Mouse (Mus musculus): Measurements from ENCODE around the gene 5730596B20Rik. TPM values are rescaled to one million over a fixed set of nuclear protein-coding genes. Genes with fewer than 3 reads are reported as not detected.

5730596B20Rik gene
- total RNA-seq (2023), result not detected

DNA sequence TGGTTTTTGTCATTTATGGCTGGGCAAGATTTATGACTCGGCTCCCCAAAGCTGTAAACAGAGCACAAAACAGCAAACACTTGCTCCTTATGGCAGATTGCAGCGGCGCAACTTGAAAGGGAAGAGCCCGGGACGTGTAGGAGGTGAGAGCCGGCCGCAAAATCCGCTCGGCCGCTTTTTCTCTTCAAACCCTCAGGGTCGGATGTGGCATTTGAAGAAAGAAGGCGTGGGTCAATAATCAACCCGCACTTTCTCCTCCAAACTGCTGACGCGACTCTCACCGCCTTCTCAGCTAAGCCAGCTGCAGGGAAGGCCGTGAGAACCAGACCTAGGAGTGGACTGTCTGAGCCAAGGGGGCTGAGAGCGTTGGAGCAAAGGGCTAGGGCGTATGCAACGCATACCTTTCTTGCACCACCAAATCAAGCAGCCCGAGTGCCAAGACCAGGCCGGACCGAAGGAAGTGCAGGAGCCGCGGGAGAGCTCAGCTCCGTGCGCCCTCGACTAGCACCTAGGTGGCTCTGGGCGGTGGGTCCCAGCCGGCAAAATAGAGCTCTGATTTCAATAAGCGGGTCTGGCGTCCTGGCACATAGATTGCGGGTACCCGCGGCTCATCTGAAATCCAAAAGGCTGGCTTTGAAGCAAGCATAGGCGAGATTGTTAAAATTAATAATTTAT, at the start of gene 5730596B20Rik:
TSS of gene 5730596B20Rik (plus strand) at position 438 of the 675 bp plus-strand sequence.

DNA sequence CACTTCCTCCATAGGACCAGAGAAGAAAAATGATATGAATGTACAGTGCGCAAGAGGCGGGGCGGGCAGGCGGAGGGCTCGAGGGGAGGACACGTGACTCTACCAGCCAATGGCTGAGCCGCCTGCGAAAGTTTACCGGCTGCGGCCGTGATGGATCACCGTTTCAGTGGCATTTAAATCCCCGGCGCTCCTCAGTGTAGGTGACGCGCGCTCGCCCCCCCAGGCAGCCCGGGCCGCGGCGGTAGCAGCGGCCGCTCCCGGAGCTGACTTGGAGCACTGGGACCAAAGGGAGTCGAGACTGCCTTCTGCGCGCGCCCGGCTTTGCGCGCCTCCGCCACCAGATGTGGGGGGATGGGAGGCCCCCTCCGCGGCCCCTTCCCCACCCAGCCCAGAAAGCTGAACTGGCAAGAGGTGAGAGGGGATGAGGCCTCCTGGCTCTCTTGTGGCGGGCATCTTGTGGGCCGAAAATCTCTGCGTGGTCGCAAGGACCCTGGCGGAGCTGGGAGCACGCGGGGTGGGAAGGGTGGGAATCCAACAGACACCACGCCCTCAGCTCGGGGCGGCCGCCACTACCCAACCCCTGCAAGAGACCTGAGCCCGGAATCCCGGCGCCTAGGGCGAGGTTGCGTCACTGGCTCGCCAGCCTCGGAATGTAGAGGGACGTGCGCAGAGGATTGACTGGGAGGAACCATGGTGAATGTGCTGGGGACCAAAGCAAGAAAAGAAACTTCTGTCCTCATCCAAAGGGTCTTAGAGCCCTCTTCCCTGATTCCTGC, 18.8 kb upstream of the 5730596B20Rik start, which contains the start of gene Hoxa1:
TSS of gene Hoxa1 (minus strand) at position 42 of the 776 bp plus-strand sequence.

DNA sequence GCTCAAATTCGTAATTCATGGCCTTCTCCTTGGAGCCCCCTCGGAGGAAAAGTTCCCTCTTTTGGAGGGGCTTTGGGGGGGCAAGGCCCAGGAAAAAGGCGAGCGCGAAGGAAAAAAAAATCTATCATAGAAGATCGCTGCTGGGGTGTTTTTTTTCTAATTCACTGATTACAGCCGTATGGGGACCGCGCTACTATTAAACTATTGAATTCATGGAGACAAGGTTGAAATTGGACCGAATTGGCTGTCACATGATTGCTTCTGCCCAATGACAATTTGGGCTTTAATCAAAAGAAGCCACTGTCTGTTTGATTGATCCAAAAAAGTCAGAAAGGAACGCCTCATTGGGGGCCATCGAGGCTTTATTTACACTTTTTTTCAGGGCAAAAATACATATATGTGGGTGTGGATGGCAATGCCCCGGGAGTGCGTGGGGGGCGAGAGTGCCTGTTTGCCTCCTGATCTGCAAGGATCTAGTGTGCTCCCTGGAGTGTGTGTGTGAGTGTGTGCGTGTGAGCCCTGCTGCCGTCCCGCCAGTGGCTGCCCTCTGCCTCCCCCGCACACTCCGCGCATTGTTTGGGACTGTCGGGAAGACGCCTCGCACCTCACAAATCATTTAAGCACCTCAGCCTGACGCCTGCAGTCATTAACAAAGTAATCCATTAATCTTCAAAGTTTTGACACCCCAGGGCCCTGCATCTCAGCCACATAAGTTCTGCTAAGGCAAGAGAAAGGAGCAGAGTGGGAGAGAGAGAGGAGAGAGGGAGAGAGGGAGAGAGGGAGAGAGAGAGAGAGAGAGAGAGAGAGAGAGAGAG, 12.5 kb upstream of the 5730596B20Rik start, which contains the start of gene Hoxa2:
TSS of gene Hoxa2 (minus strand) at position 206 of the 815 bp plus-strand sequence.

DNA sequence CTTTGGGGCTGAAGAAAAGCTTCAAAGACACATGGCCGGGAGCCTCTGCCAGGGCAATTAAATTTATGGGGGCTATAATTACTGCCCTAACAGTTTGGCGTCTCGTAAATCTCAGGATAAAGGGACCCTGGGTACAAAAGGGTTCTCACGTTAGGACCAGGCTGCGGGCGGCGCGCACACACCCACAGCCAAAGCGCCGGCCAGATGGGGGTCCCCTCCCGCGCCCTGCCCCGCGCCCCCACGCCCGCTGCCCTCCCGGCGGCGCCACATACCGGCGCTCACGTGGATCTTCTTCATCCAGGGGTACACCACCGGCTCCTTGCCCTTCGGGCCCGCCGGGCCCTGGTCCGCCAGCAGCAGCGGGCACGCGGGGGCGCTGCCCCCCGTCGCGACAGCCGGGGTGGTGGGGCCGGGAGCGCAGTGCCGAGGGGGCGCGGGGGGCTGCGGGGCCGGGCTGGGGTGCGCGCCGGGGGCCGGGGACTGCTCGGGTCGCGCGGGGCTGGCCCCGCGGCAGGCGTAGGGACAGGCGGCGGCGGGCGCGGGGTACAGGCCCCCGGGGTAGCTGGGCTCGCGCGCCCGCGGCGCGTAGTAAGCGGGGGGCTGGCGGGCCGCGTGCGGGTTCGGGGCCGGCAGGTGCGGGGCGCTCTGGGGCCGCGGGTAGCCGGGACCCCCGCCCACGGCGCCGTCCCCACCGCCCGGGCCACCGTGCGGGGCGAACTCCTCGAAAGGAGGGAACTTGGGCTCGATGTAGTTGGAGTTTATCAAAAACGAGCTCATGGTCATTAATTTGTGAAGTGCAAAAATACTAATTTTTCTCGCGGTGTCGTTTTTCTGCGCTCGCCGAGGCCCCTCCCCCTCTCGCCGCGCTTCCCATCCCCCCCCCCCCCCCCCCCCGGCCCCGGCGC, 13.9 kb downstream of the 5730596B20Rik start, which contains the start of gene Hoxa4:
TSS of gene Hoxa4 (minus strand) at position 848 of the 905 bp plus-strand sequence.

DNA sequence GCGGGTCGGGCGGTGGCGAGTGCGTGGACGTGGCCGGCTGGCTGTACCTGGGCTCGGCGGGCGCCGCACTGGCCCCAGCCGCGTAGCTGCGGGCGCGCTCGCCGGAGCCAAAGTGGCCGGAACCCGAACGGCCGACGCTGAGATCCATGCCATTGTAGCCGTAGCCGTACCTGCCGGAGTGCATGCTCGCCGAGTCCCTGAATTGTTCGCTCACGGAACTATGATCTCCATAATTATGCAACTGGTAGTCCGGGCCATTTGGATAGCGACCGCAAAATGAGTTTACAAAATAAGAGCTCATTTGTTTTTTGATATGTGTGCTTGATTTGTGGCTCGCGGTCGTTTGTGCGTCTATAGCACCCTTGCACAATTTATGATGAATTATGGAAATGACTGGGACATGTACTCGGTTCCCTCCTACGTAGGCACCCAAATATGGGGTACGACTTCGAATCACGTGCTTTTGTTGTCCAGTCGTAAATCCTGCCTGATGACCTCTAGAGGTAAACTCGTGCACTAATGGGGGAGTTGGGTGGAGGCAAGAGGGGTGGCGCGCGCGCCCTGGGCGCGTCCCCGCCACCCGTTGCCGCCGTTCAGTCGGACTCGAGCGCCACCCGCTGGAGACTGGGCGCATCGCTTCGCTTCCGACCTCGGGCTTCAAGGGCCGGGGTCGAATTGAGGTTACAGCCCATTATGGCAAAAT, 26.9 kb downstream of the 5730596B20Rik start, which contains the start of gene Hoxa5:
TSS of gene Hoxa5 (minus strand) at position 538 of the 703 bp plus-strand sequence.

DNA sequence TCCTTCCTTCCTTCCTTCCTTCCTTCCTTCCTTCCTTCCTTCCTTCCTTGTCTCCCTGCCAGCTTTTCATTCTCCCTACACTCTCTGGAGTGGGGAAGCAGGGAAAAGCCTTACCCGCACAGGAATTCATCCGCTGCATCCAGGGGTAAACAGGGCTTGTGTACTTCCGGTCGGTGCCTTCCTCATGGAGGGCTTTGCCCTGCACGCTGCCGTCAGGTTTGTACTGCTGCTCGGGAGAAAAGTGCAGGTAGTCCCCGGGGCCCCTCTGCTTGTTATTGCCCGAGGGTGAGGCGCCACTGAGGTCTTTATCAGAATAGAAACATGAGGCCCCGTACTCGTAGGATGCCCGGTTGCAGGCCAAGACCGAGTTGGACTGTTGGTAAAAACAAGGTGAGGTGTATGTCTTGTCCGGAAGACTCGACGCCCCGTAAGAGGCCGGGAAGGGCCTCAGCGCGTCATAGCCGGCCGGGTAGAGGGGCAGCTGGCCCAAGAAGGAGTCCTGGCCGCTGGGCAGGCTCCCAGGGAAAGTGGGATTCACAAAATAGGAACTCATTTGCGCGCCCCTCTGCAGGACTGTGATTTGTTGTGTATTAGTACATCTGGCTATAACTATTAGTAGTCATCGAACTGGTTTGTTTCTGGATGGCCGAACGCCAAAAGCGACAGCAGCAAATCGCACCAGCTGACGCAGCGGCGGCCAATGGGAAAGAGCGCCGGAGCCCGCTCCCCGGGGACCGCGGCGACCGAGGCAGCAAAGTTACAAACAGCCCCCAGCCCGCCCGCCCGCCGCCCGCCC, 31.0 kb downstream of the 5730596B20Rik start, which contains the start of gene Hoxa6:
TSS of gene Hoxa6 (minus strand) at position 651 of the 796 bp plus-strand sequence.

DNA sequence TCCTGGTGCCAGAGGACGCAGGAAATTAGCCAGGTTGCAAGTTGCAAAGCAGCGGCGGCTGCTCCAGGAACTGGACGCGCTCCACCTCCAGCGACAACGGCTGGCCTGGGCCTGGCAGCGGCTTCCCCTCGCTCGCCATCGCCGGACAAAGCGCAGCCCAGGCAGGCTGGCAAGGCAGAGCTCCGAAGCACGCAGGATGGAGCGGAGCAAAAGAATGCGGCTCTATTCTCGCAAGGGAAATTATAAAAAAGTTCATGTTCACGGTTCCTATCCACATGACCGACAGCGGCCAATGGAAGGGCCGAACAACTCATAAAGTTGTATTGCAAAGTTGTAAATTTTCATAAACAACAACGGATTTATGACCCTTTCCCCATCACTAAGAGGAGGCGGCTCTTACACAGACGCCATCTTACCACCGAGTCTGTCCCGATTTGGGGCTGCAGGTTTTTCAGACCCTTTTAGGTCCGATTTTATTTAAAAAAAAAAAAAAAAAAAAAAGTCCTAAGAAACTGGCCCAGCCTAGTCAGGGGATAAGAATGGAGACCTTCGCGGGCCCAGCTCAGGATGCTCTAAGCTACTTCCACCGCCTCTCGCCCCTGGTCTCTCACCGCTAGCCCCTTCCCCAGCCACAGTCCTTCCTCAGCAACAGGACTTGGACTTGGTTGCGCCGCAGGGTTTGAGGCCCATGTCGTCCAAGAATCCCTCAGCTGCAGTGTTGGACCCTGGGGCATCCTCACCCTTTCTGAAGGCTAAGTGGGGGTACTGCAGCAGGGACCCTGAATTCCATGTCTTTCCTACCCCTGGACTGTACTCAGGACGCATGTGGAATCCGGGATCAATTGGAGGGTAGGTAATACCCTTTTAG, 36.1 kb downstream of the 5730596B20Rik start, which contains the start of the genes Hoxa3 and Gm28308:
TSS of gene Hoxa3 (minus strand) at position 218 of the 868 bp plus-strand sequence.
TSS of gene Gm28308 (minus strand) at position 221 of the 868 bp plus-strand sequence.

DNA sequence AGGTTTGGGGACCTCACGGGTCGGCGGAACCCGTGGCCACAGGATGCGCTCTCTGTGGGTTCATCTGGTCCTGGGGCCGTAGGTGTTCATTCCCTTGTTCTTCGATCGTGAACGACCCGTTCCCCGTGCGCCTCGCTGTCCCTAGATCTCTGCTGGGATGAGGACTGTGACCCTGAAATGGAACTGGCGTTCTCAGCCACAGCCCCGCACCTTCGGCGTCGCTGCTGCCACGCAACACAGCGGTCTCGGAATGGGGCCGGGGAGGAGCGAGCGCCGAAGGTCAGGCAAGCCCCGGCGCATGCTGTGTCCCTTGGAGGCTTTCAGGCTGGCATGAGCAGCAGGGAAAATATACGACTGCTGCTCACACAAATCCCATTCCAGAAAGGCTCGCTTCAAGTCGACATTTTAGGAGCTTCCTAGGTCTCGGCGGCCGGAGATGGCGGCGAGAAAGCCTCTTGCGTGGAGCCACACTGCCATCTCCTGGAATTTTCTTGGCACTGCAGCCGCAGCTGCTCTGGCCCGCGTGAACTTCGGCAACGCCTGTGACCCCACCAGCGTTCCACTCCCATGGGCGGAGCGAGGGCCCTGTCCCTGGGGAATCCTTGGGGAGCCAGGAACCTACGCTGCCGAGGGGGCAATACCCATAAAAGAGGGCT, 44.2 kb downstream of the 5730596B20Rik start, which contains the start of gene Hoxa7:
TSS of gene Hoxa7 (minus strand) at position 518 of the 656 bp plus-strand sequence.

Other genes starting within 250 kb of the 5730596B20Rik start
- gene Skap2, start 164.9 kb upstream of the 5730596B20Rik start, total RNA-seq (2023), result 100 to 1,000 TPM; 199 to 208 TPM
- not detected for gene Hoxa1, start 19.2 kb upstream of the 5730596B20Rik start, total RNA-seq (2023)
- gene Hoxa2, start 12.7 kb upstream of the 5730596B20Rik start, total RNA-seq (2023), result under 1 TPM in 1 of 2 experiments, not detected in 1; 0.27 TPM
- under 1 TPM in 1 of 2 experiments, not detected in 1; 0.22 TPM for gene Hoxa4, start 14.3 kb downstream of the 5730596B20Rik start, total RNA-seq (2023)
- under 1 TPM; 0.18 to 0.20 TPM for gene Hoxa5, start 27.1 kb downstream of the 5730596B20Rik start, total RNA-seq (2023)
- not detected for gene Hoxa6, start 31.2 kb downstream of the 5730596B20Rik start, total RNA-seq (2023)
- gene Hoxa3, start 35.8 kb downstream of the 5730596B20Rik start, total RNA-seq (2023), result not detected
- gene Gm28308, start 35.8 kb downstream of the 5730596B20Rik start, total RNA-seq (2023), result not detected
- under 1 TPM; 0.38 to 0.46 TPM for gene Hoxa7, start 44.4 kb downstream of the 5730596B20Rik start, total RNA-seq (2023)
- gene Hoxa9, start 53.6 kb downstream of the 5730596B20Rik start, total RNA-seq (2023), result under 1 TPM; 0.97 to 1.00 TPM
- not detected for gene Hoxa10, start 63.4 kb downstream of the 5730596B20Rik start, total RNA-seq (2023)
- gene Hoxa11, start 68.3 kb downstream of the 5730596B20Rik start, total RNA-seq (2023), result not detected
- gene Hoxa13, start 83.4 kb downstream of the 5730596B20Rik start, total RNA-seq (2023), result not detected
- not detected for gene Evx1, start 136.0 kb downstream of the 5730596B20Rik start, total RNA-seq (2023)